Mouse (Mus musculus) embryo, embryonic 11.5 days (tissue): Measurements from ENCODE around the gene Atf6b.

Experiments
- DNase-seq: peaks from one replicate; pipeline ENCODE4 v3.0.0-alpha.2; 2012; ENCODE audit warnings: low read depth, low spot score

The Atf6b gene

GRCm38 (mm10) chr17:34692906-34693305 lies 46.0 kb downstream of the Atf6b start:
- DNase-seq, result no peak

DNA sequence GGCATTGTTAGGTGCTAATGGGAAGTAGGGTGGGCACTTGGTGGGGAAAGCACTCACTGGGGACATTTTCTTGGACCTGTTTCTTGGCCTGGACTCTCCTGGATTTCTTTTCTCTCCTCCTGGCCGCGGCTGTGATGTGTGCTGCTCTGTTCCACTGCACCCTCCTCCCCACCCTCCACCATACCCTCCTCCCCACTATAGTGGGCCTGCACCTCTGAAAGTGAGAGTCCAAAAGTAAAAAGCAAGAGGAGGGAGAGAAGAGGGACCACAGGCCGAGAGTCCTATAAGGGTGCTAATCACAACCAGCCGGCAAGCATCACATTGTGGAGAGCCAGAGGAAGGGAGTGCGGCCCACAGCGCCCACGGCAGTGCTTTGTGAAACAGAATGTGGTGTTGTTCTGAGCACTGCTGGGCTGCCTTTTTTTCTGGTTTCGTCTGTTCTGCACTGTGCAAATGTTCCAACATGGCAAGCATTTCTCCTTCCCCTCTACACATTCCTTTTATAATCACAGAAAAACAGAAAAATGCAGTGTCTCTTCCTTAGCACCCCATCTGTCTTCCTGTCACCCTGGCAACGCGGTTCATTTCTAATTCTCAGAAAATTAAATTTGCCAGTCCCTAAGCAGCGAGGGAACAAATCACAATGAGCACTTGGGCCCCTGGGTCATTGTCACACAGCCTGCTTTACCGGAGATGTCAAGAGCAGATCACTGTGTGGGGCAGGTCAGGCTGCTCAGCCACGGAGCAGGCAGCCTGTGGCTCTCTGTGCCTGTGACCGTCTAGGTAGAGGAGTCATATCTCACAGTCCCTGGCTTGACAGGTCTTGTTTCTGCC lies 52.8 kb downstream of the Atf6b start:
- no peak for DNase-seq

DNA sequence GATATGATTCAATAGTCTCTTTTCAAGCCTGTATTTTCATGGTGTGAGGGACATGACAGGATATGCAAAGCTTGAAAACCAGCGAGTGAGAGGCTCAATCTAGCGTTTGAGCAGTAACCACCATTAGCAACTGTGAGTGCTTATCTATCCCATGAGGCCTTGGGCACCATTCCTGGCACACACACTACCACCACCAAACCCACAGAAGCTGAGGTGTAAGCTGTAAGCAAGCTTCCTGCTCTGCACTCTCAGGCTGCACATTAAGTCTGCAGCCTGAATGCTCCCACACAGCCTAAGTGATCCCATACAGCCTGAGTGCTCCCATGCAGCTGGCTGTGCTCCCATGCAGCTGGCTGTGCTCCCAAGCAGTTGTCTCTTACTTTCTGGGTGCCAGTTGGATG lies 53.7 kb downstream of the Atf6b start:
- DNase-seq, result no peak
